ENCODE assay signal across 21 mouse cellular contexts in the genomic region with DNA sequence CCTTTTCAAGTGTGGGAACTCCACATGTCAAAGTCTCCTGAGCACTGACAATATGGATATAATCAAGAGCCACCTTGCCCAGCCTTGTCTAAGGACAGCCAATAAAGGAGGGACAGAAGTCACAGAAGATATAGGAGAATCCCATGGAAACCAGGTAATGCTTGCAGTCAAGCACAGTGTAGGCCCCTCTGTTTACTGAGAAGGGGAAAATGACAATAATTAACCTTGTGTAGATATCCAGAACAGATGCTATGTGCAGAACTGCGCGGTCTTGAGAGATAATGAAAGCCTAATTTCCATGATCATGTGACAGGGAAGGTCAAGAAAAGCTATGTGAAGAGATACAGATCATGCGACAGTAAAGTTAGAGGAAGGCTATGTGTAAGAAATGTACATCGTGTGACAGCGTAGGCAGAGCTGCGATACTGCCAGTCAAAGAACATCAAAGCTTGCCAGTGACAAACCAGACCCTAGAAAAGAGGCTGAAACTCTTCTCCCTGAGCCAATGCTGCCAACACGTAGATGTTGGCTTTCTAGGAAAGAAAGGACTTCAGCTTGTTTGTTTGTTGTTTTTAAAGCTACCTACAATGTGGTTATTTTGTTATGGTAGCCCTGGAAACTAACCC. TPM values are rescaled to one million over a fixed set of nuclear protein-coding genes. Genes with fewer than 3 reads are reported as not detected.
DNase-seq lines count a peak whose midpoint lies in the region; ATAC-seq and TF ChIP-seq lines count a peak whose summit lies in the region.
"Had no signal": no experiment of that assay in that cellular context is flagged by ENCODE, and none has a peak within 500 bp of the region (broad histone marks: within the 10 kb centered on the region; RNA-seq: fewer than 3 reads in every experiment).

No protein-coding gene starts in this region.

- H3K9me3 ChIP-seq in hindbrain, postnatal 0 days (ENCODE audit: low read length), result no peaks in the 10 kb centered on the region
- no peaks in the 10 kb centered on the region for H3K9me3 ChIP-seq in hindbrain, embryonic 13.5 days
- no peaks in the 10 kb centered on the region for H3K9me3 ChIP-seq in midbrain, embryonic 10.5 days (replicated peaks)
- H3K9me3 ChIP-seq in midbrain, embryonic 14.5 days (ENCODE audit: control insufficient read depth, low read length), result no peaks in the 10 kb centered on the region
- H3K9me3 ChIP-seq in intestine, embryonic 16.5 days (ENCODE audit: control insufficient read depth, low read length), result no peaks in the 10 kb centered on the region
- H3K9me3 ChIP-seq in midbrain, embryonic 15.5 days, result no peaks in the 10 kb centered on the region
- H3K9me3 ChIP-seq: embryonic facial prominence, embryonic 10.5 days; forebrain, embryonic 10.5 days; forebrain, embryonic 15.5 days; heart, embryonic 13.5 days; hindbrain, embryonic 12.5 days had no signal

- no peaks in the 10 kb centered on the region for H3K27me3 ChIP-seq in hindbrain, postnatal 0 days (ENCODE audit: insufficient read depth, low read length)
- H3K27me3 ChIP-seq in hindbrain, embryonic 13.5 days, result no peaks in the 10 kb centered on the region
- no peaks in the 10 kb centered on the region for H3K27me3 ChIP-seq in midbrain, embryonic 10.5 days (ENCODE audit: low read depth, poor library complexity, severe bottlenecking)
- H3K27me3 ChIP-seq in midbrain, embryonic 14.5 days (ENCODE audit: control insufficient read depth, insufficient read depth, low read length), result no peaks in the 10 kb centered on the region
- H3K27me3 ChIP-seq in intestine, embryonic 16.5 days (replicated peaks; ENCODE audit: control insufficient read depth, insufficient read depth, low read length), result no peaks in the 10 kb centered on the region
- no peaks in the 10 kb centered on the region for H3K27me3 ChIP-seq in midbrain, embryonic 15.5 days (replicated peaks)
- H3K27me3 ChIP-seq: CH12.LX; forebrain, embryonic 15.5 days; heart, embryonic 13.5 days; hindbrain, embryonic 12.5 days had no signal

- H3K4me3 ChIP-seq in hindbrain, postnatal 0 days (ENCODE audit: low read length), result no peak overlapping the region
- H3K4me3 ChIP-seq in hindbrain, embryonic 13.5 days, result no peak overlapping the region
- H3K4me3 ChIP-seq in midbrain, embryonic 10.5 days, result no peak overlapping the region
- no peak overlapping the region for H3K4me3 ChIP-seq in midbrain, embryonic 14.5 days (replicated peaks; ENCODE audit: low read depth, low read length)
- H3K4me3 ChIP-seq in intestine, embryonic 16.5 days (ENCODE audit: low read length), result no peak overlapping the region
- no peak overlapping the region for H3K4me3 ChIP-seq in midbrain, embryonic 15.5 days
- H3K4me3 ChIP-seq: embryonic facial prominence, embryonic 10.5 days; erythroblast, embryonic 14.5 days; forebrain, embryonic 10.5 days; forebrain, embryonic 15.5 days; heart, embryonic 13.5 days; hindbrain, embryonic 12.5 days had no signal

- no peak for DNase-seq in hindbrain, postnatal 0 days (ENCODE audit: low spot score)
- no peak for DNase-seq in midbrain, embryonic 10.5 days (ENCODE audit: low spot score)
- no peak for DNase-seq in midbrain, embryonic 14.5 days
- no peak for DNase-seq in frontal cortex, postnatal 10 days (ENCODE audit: low spot score in 2 of 2)
- DNase-seq: adrenal gland, adult 8-10 months; cerebellum, adult 2 months; cerebellum, postnatal 10 days; gastrocnemius, postnatal 36 days; heart, adult 11 months; heart, postnatal 36 days had no signal

- no peak overlapping the region for H3K9ac ChIP-seq in hindbrain, postnatal 0 days (replicated peaks; ENCODE audit: low read length)
- H3K9ac ChIP-seq in hindbrain, embryonic 13.5 days, result no peak overlapping the region
- no peak overlapping the region for H3K9ac ChIP-seq in midbrain, embryonic 14.5 days (replicated peaks; ENCODE audit: low read length)
- no peak overlapping the region for H3K9ac ChIP-seq in intestine, embryonic 16.5 days (ENCODE audit: low read depth, low read length)
- no peak overlapping the region for H3K9ac ChIP-seq in midbrain, embryonic 15.5 days
- H3K9ac ChIP-seq: forebrain, embryonic 15.5 days; heart, embryonic 13.5 days; hindbrain, embryonic 12.5 days had no signal

- no peaks in the 10 kb centered on the region for H3K4me1 ChIP-seq in hindbrain, postnatal 0 days (ENCODE audit: insufficient read depth, low read length)
- no peaks in the 10 kb centered on the region for H3K4me1 ChIP-seq in hindbrain, embryonic 13.5 days (replicated peaks)
- H3K4me1 ChIP-seq in midbrain, embryonic 10.5 days, result peaks cover 13% of the 10 kb centered on the region
- H3K4me1 ChIP-seq in midbrain, embryonic 14.5 days (ENCODE audit: control insufficient read depth, insufficient read depth, low read length), result no peaks in the 10 kb centered on the region
- H3K4me1 ChIP-seq in intestine, embryonic 16.5 days (ENCODE audit: control insufficient read depth, insufficient read depth, low read length), result peaks cover 9% of the 10 kb centered on the region; the same call in 1 of the 2 replicates
- H3K4me1 ChIP-seq in midbrain, embryonic 15.5 days, result peaks cover 8% of the 10 kb centered on the region; the same call in 1 of the 2 replicates
- H3K4me1 ChIP-seq: embryonic facial prominence, embryonic 10.5 days; forebrain, embryonic 15.5 days had no signal

- TF ChIP-seq CTCF in hindbrain, postnatal 0 days (IDR thresholded peaks at IDR 0.05; ENCODE audit: low read depth), result no peak

- WGBS in hindbrain, postnatal 0 days, result 74% methylated on average over 7 of the region's 7 CpGs
- WGBS in hindbrain, embryonic 13.5 days, result 84% methylated on average over 7 of the region's 7 CpGs
- 89% methylated on average over 7 of the region's 7 CpGs for WGBS in midbrain, embryonic 10.5 days
- 79% methylated on average over 7 of the region's 7 CpGs for WGBS in midbrain, embryonic 14.5 days
- 61% methylated on average over 7 of the region's 7 CpGs for WGBS in intestine, embryonic 16.5 days
- 80% methylated on average over 7 of the region's 7 CpGs for WGBS in midbrain, embryonic 15.5 days

- no peak for ATAC-seq in hindbrain, postnatal 0 days
- ATAC-seq in hindbrain, embryonic 13.5 days (ENCODE audit: low FRiP score), result no peak
- no peak for ATAC-seq in midbrain, embryonic 14.5 days (ENCODE audit: low FRiP score, low TSS enrichment)
- ATAC-seq in intestine, embryonic 16.5 days, result peak; percentile 76
- ATAC-seq in midbrain, embryonic 15.5 days (replicated peaks), result peak; percentile 56
- no peak for ATAC-seq in megakaryocyte-erythroid progenitor cell, adult 5-6 weeks (replicated peaks; ENCODE audit: low FRiP score, low TSS enrichment, poor library complexity, severe bottlenecking)
- ATAC-seq: forebrain, embryonic 15.5 days had no signal

- H3K36me3 ChIP-seq in hindbrain, postnatal 0 days (ENCODE audit: insufficient read depth, low read length), result no peaks in the 10 kb centered on the region
- H3K36me3 ChIP-seq in hindbrain, embryonic 13.5 days, result no peaks in the 10 kb centered on the region
- H3K36me3 ChIP-seq in midbrain, embryonic 10.5 days, result peaks cover 8% of the 10 kb centered on the region
- H3K36me3 ChIP-seq in midbrain, embryonic 14.5 days (ENCODE audit: control insufficient read depth, insufficient read depth, low read length), result no peaks in the 10 kb centered on the region
- no peaks in the 10 kb centered on the region for H3K36me3 ChIP-seq in intestine, embryonic 16.5 days (ENCODE audit: control insufficient read depth, insufficient read depth, low read length)
- no peaks in the 10 kb centered on the region for H3K36me3 ChIP-seq in midbrain, embryonic 15.5 days (replicated peaks)
- H3K36me3 ChIP-seq: forebrain, embryonic 10.5 days; forebrain, embryonic 15.5 days; heart, embryonic 13.5 days; hindbrain, embryonic 12.5 days had no signal

- H3K4me2 ChIP-seq in hindbrain, postnatal 0 days (ENCODE audit: low read depth, low read length), result peak overlapping the region; percentile 13; the same call in 1 of the 2 replicates
- no peak overlapping the region for H3K4me2 ChIP-seq in hindbrain, embryonic 13.5 days
- no peak overlapping the region for H3K4me2 ChIP-seq in midbrain, embryonic 14.5 days (ENCODE audit: low read length)
- no peak overlapping the region for H3K4me2 ChIP-seq in intestine, embryonic 16.5 days (ENCODE audit: low read depth, low read length)
- H3K4me2 ChIP-seq in midbrain, embryonic 15.5 days, result peak overlapping the region; percentile 21; the same call in 1 of the 2 replicates
- H3K4me2 ChIP-seq: forebrain, embryonic 15.5 days; heart, embryonic 13.5 days; hindbrain, embryonic 12.5 days had no signal

- H3K27ac ChIP-seq in hindbrain, postnatal 0 days, result no peak overlapping the region
- no peak overlapping the region for H3K27ac ChIP-seq in hindbrain, embryonic 13.5 days
- peak overlapping the region; percentile 59 for H3K27ac ChIP-seq in midbrain, embryonic 10.5 days (replicated peaks)
- no peak overlapping the region for H3K27ac ChIP-seq in midbrain, embryonic 14.5 days (replicated peaks; ENCODE audit: low read depth, low read length)
- H3K27ac ChIP-seq in intestine, embryonic 16.5 days (ENCODE audit: low read length), result peak overlapping the region; percentile 44; the same call in 1 of the 2 replicates
- H3K27ac ChIP-seq in midbrain, embryonic 15.5 days, result no peak overlapping the region
- H3K27ac ChIP-seq: embryonic facial prominence, embryonic 10.5 days; forebrain, embryonic 10.5 days; forebrain, embryonic 15.5 days; heart, embryonic 13.5 days; hindbrain, embryonic 12.5 days had no signal

RNA-seq across cellular contexts. Expression of gene Enpp3, which starts 17.1 kb away (rescaled TPM):
- total RNA-seq in hindbrain, postnatal 0 days (2014; rRNA removed), result 0.68 and 4.0 TPM in 2 replicates
- 1.5 and 1.7 TPM in 2 replicates for polyA plus RNA-seq in hindbrain, postnatal 0 days (2015; fragmentation: Nextera tagmentation; extraction: Ambion mirVana)
- polyA plus RNA-seq in hindbrain, embryonic 13.5 days (2015; fragmentation: Nextera tagmentation; extraction: Ambion mirVana), result 4.2 and 4.6 TPM in 2 replicates
- polyA plus RNA-seq in midbrain, embryonic 10.5 days (2016; fragmentation: Nextera tagmentation; extraction: Ambion mirVana), result 7.7 and 9.0 TPM in 2 replicates
- 2.5 and 4.1 TPM in 2 replicates for polyA plus RNA-seq in midbrain, embryonic 14.5 days (2014; fragmentation: Nextera tagmentation; extraction: Ambion mirVana)
- 25.1 and 38.5 TPM in 2 replicates for polyA plus RNA-seq in intestine, embryonic 16.5 days (2015; fragmentation: Nextera tagmentation; extraction: Ambion mirVana)
- 3.7 and 4.5 TPM in 2 replicates for polyA plus RNA-seq in midbrain, embryonic 15.5 days (2015; fragmentation: Nextera tagmentation; extraction: Ambion mirVana)
- total RNA-seq in megakaryocyte-erythroid progenitor cell, adult 5-6 weeks (2014; fragmentation: Nextera tagmentation), result 1.2 and 2.3 TPM in 2 replicates
- 1.4 TPM in 2 replicates for total RNA-seq in megakaryocyte-erythroid progenitor cell, adult 5-6 weeks (2017)
- polyA plus RNA-seq: erythroblast, embryonic 14.5 days had no signal

RNA-seq across cellular contexts. Expression of gene Med23, which starts 44.2 kb away (rescaled TPM):
- total RNA-seq in hindbrain, postnatal 0 days (2014; rRNA removed), result 41.5 and 58.2 TPM in 2 replicates
- polyA plus RNA-seq in hindbrain, postnatal 0 days (2015; fragmentation: Nextera tagmentation; extraction: Ambion mirVana), result 15.2 and 17.1 TPM in 2 replicates
- 28.1 and 28.5 TPM in 2 replicates for polyA plus RNA-seq in hindbrain, embryonic 13.5 days (2015; fragmentation: Nextera tagmentation; extraction: Ambion mirVana)
- 23.8 and 25.7 TPM in 2 replicates for polyA plus RNA-seq in midbrain, embryonic 10.5 days (2016; fragmentation: Nextera tagmentation; extraction: Ambion mirVana)
- polyA plus RNA-seq in midbrain, embryonic 14.5 days (2014; fragmentation: Nextera tagmentation; extraction: Ambion mirVana), result 28.2 and 35.9 TPM in 2 replicates
- polyA plus RNA-seq in intestine, embryonic 16.5 days (2015; fragmentation: Nextera tagmentation; extraction: Ambion mirVana), result 14.6 and 15.7 TPM in 2 replicates
- 28.7 and 29.1 TPM in 2 replicates for polyA plus RNA-seq in midbrain, embryonic 15.5 days (2015; fragmentation: Nextera tagmentation; extraction: Ambion mirVana)
- 24.5 and 36.0 TPM in 2 replicates for total RNA-seq in megakaryocyte-erythroid progenitor cell, adult 5-6 weeks (2014; fragmentation: Nextera tagmentation)
- total RNA-seq in megakaryocyte-erythroid progenitor cell, adult 5-6 weeks (2017), result 25.3 and 25.7 TPM in 2 replicates

Comparison
In these comparisons a context has a peak if more than half of its experiments do, and no peak if none do; other contexts are left out.
1. ATAC-seq: peak in intestine, embryonic 16.5 days (single experiment) and midbrain, embryonic 15.5 days (single experiment); none in hindbrain, postnatal 0 days (single experiment), hindbrain, embryonic 13.5 days (single experiment), midbrain, embryonic 14.5 days (single experiment) and megakaryocyte-erythroid progenitor cell, adult 5-6 weeks (single experiment).
2. H3K27ac ChIP-seq: peak in midbrain, embryonic 10.5 days (single experiment) and intestine, embryonic 16.5 days (single experiment); none in hindbrain, postnatal 0 days (single experiment), hindbrain, embryonic 13.5 days (single experiment), midbrain, embryonic 14.5 days (single experiment) and midbrain, embryonic 15.5 days (single experiment).
3. H3K4me2 ChIP-seq: peak in hindbrain, postnatal 0 days (single experiment) and midbrain, embryonic 15.5 days (single experiment); none in hindbrain, embryonic 13.5 days (single experiment), midbrain, embryonic 14.5 days (single experiment) and intestine, embryonic 16.5 days (single experiment).